Mouse (Mus musculus) heart, embryonic 12.5 days (tissue): ENCODE measurements around the gene Bcl7b. TPM values are rescaled to one million over a fixed set of nuclear protein-coding genes. Genes with fewer than 3 reads are reported as not detected.
A peak's percentile ranks its signal among the peaks of the same experiment; 100 is the strongest.

ENCODE experiments used
- ATAC-seq: fragments of 200-750 bp; cut with Nextera tagmentation; 2 replicates; pipeline ENCODE4 v1.8.0; 2017; ENCODE audit warnings: moderate TSS enrichment, moderate library complexity; ENCODE audit not compliant: insufficient number of reproducible peaks, low FRiP score
- H3K27ac ChIP-seq: fragments of 300-500 bp; sonication (generic); 2 replicates; pipeline ENCODE4 v1.5.1; 2016; ENCODE audit warnings: mild to moderate bottlenecking, moderate library complexity; ENCODE audit not compliant: poor library complexity, severe bottlenecking
- H3K27me3 ChIP-seq: fragments of 300-500 bp; sonication (generic); replicated peaks from 2 replicates; pipeline ENCODE4 v1.6.1; 2016; ENCODE audit warnings: mild to moderate bottlenecking, moderate library complexity
- H3K36me3 ChIP-seq: fragments of 300-500 bp; sonication (generic); 2 replicates; pipeline ENCODE4 v1.6.1; 2016; ENCODE audit warnings: mild to moderate bottlenecking, moderate library complexity
- H3K4me1 ChIP-seq: fragments of 300-500 bp; sonication (generic); replicated peaks from 2 replicates; pipeline ENCODE4 v1.6.1; 2016; ENCODE audit warnings: mild to moderate bottlenecking
- H3K4me2 ChIP-seq: fragments of 300-500 bp; sonication (generic); 2 replicates; pipeline ENCODE4 v1.6.1; 2016; ENCODE audit warnings: mild to moderate bottlenecking, moderate library complexity
- H3K4me3 ChIP-seq: fragments of 300-500 bp; sonication (generic); 2 replicates; pipeline ENCODE4 v1.5.1; 2016; ENCODE audit warnings: mild to moderate bottlenecking
- H3K9ac ChIP-seq: fragments of 300-500 bp; sonication (generic); 2 replicates; pipeline ENCODE4 v1.6.1; 2016; ENCODE audit warnings: mild to moderate bottlenecking, moderate library complexity
- H3K9me3 ChIP-seq: fragments of 300-500 bp; sonication (generic); replicated peaks from 2 replicates; pipeline ENCODE4 v1.6.1; 2016; ENCODE audit warnings: mild to moderate bottlenecking, moderate library complexity
- WGBS: fragments of 180-500 bp; shearing (Covaris S2); methylation state at CpG from one replicate; pipeline ENCODE4 v1.1.7; 2016; 5-methylcytosine and 5-hydroxymethylcytosine counted together
- polyA plus RNA-seq: library from polyadenylated mRNA; unstranded; fragments of >200 nt; fragmentation: Nextera tagmentation; extraction: Ambion mirVana; gene quantifications from 2 replicates; pipeline ENCODE4 v1.2.1, GENCODE M21; 2016

Bcl7b gene
- polyA plus RNA-seq, 1 experiment from 2014 or later: 34.2 TPM

DNA sequence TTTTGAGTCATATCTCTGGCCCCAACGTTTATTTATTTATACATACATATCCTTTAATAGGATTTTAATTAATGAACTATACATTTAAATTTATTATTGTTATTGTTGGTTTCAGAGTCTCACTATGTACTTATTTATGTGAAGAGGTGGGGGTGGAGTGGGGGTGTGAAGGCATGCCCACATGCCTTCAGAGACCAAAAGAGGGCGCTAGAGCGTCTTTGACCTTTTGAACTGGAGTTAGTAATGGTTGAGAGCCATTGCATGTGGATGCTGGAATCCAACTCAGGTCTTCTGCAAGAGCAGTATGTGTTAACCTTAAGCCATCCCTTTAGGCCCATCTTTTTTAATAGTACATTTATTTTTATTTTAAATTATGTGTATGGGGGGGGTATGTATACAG lies 17.5 kb downstream of the Bcl7b start:
- Histone ChIP-seq H3K27me3 (no peaks in the 10 kb centered on the region), H3K4me2 (no peak overlapping the region), H3K36me3 (peaks cover 35% of the 10 kb centered on the region), H3K9ac (no peak overlapping the region), H3K4me3 (no peak overlapping the region), H3K27ac (no peak overlapping the region), H3K9me3 (no peaks in the 10 kb centered on the region), H3K4me1 (peaks cover 20% of the 10 kb centered on the region)
- ATAC-seq: no peak
- WGBS: 27% methylated on average over 3 of the region's 3 CpGs

DNA sequence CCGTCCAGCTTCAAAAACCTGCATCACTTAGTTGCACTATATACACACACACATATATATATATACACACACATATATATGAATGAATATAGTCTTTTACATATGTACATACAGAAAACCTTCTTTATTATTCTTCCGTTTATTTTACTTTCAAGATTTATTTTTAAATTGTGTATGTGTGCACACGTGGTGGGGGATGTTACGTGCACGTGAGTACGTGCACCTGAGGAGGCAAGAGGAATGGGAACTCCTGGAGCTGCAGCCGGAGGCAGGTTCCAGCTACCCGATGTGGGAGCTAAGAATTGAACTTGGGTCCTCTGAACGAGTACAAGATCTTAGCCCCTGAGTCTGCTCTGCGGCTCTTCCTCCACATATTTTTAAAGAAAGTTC lies 18.1 kb downstream of the Bcl7b start:
- no peaks in the 10 kb centered on the region for H3K27me3 ChIP-seq
- H3K9ac ChIP-seq: peak overlapping the region; percentile 59
- H3K4me3 ChIP-seq: peak overlapping the region; percentile 99
- H3K4me1 ChIP-seq: peaks cover 20% of the 10 kb centered on the region
- H3K27ac ChIP-seq: peak overlapping the region; percentile 97
- WGBS: 25% methylated on average over 10 of the region's 10 CpGs
- ATAC-seq: no peak
- peak overlapping the region; percentile 70 for H3K4me2 ChIP-seq
- H3K9me3 ChIP-seq: no peaks in the 10 kb centered on the region
- peaks cover 30% of the 10 kb centered on the region for H3K36me3 ChIP-seq

DNA sequence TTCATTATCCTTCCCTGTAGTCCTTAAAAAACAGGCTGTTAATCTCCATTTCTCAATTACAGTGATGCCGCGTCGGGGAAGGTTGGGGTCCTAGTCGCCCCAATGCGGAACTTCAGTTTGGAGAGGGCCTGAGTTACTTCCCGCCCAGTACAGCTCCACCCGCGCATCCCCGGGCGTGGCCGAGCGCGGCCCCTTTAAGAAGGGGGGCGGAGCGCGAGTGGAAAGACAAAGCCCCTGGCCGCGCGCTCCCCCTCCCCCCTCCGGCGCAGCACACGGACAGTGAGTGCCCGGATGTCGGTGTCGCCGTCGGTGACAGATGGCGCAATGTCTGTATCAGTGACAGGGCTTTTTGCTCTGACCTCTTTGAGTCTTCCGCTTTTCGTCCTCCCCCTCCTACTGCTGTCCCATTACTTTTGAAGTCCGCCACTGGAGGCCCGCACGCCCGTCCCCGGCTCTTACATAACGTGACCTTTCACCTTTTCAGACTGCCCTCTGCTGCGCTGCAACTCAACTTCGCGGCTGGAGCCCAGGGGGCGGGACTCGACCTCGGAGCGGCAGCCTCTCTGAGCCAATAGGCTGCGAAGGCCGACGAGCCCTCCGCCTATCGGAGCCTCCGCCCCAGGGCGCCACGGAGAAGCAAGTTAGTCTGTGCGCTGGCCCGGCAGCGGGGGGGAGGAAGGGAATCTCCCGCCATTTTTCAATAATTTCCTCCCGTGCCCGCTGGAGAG lies 18.7 kb downstream of the Bcl7b start, which contains the start of gene Baz1b:
TSS of gene Baz1b (plus strand) at position 644 of the 728 bp plus-strand sequence.
- no peaks in the 10 kb centered on the region for H3K27me3 ChIP-seq
- H3K36me3 ChIP-seq: peaks cover 26% of the 10 kb centered on the region
- peak within 1 kb of the TSS; percentile 97 for H3K27ac ChIP-seq
- peaks cover 22% of the 10 kb centered on the region for H3K4me1 ChIP-seq
- peak within 1 kb of the TSS; percentile 99 for H3K4me3 ChIP-seq
- WGBS: under 1% methylated on average over 57 of the region's 57 CpGs
- H3K9ac ChIP-seq: peak within 1 kb of the TSS; percentile 99
- H3K9me3 ChIP-seq: no peaks in the 10 kb centered on the region
- ATAC-seq: peak; percentile 98
- peak within 1 kb of the TSS; percentile 70 for H3K4me2 ChIP-seq

DNA sequence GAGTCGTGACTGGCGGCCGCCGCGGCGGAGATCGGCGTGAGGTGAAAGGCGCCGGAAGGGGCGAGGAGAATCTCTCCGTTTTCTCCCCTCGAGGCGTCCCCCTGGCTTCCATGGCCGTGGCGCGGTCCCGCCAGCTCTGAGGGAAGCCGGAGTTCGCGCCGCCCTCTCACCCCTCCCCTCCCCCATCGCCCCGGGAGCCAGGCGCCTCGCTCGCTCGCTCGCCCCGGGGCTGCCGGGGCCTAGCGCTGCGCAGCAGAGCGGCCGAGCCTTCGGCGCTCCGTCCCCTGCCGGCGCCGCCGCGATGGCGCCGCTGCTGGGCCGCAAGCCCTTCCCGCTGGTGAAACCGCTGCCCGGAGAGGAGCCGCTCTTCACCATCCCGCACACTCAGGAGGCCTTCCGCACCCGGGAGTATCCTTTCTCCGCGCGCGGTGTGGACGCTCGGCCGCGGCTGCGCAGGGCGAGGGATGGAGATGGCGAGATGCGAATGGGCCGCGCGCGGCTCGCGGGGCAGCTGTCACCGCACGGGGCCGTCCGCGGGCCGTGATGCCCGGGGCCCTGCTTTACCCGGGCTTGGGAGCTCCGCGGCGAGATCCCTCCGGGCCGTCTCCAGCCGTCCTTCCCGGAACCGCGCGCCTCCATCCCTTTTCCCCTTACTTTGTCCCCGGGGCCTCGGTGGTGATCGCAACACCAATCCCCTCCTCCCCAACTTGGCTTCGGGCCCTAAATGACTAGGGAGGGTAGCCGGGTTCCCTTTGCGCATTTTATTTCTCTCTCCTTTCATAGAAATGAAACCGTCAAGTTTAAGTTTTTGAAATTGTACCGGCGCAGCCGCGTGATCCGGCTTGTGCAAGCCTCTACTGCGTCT lies 19.5 kb downstream of the Bcl7b start:
- H3K4me3 ChIP-seq: peak overlapping the region; percentile 99
- peaks cover 25% of the 10 kb centered on the region for H3K4me1 ChIP-seq
- peak overlapping the region; percentile 97 for H3K27ac ChIP-seq
- no peaks in the 10 kb centered on the region for H3K27me3 ChIP-seq
- H3K9me3 ChIP-seq: no peaks in the 10 kb centered on the region
- peak overlapping the region; percentile 70 for H3K4me2 ChIP-seq
- peak; percentile 75 for ATAC-seq
- under 1% methylated on average over 93 of the region's 102 CpGs for WGBS
- H3K9ac ChIP-seq: peak overlapping the region; percentile 99
- H3K36me3 ChIP-seq: peaks cover 18% of the 10 kb centered on the region

DNA sequence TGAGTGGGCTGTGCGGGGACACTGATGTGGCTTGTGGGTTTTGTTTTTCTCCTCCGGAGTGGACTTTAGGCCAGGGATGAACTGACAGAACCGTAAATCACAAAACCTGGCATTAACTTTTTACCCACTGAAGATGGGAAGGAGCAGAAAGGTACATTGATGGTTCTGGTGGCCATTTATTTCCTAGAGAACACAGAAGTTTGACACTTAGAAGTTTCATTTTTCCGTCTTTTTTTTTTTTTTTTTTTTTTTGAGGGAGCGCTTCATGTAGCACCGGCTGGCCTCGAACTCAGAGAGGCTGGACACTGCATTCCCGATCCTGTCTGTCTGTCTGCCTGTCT lies 20.1 kb downstream of the Bcl7b start:
- peak overlapping the region; percentile 97 for H3K27ac ChIP-seq
- no peaks in the 10 kb centered on the region for H3K9me3 ChIP-seq
- peak overlapping the region; percentile 99 for H3K9ac ChIP-seq
- H3K27me3 ChIP-seq: no peaks in the 10 kb centered on the region
- under 1% methylated on average over 8 of the region's 8 CpGs for WGBS
- no peak for ATAC-seq
- H3K4me2 ChIP-seq: peak overlapping the region; percentile 70
- peak overlapping the region; percentile 99 for H3K4me3 ChIP-seq
- H3K36me3 ChIP-seq: peaks cover 18% of the 10 kb centered on the region
- H3K4me1 ChIP-seq: peaks cover 29% of the 10 kb centered on the region

DNA sequence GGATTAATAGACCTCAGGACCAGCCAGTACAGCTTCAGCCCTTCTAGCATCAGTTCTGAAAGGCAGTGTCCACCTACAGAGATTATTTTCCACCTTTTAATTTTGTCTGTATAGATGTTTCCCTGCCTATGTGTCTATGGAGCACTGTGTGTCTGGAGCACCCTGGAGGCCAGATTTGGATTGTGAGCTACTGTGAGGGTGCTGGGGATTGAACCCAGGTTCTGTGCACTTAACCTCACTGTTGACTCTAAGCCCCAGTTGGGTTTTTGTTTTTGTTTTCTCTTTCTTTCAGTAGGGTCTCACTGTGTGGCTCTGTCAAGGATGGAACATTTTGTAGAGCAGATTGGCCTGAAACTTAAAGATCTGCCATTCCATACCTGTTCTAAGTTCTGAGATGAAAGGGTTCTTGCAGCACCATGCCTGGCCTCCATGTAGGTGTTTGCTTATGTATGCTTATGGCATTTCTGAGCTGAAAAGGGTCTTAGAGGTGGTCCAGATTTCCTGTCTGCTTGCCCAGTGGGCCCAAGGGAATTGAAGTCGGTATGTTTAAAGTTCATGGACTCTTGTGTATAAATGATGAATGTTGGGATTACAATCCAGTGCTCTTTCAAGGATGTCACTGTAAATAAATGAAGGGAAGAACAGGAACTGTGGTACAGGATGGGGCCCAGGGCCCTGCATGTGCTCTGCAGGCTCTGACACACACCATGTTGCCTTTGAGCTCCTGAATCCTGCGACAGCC lies 21.4 kb downstream of the Bcl7b start:
- peaks cover 29% of the 10 kb centered on the region for H3K4me1 ChIP-seq
- no peaks in the 10 kb centered on the region for H3K27me3 ChIP-seq
- H3K9me3 ChIP-seq: no peaks in the 10 kb centered on the region
- H3K4me3 ChIP-seq: peak overlapping the region; percentile 99
- peak overlapping the region; percentile 70 for H3K4me2 ChIP-seq
- no peak for ATAC-seq
- peak overlapping the region; percentile 99 for H3K9ac ChIP-seq
- H3K36me3 ChIP-seq: peaks cover 24% of the 10 kb centered on the region
- WGBS: 64% methylated on average over 2 of the region's 2 CpGs
- H3K27ac ChIP-seq: no peak overlapping the region

DNA sequence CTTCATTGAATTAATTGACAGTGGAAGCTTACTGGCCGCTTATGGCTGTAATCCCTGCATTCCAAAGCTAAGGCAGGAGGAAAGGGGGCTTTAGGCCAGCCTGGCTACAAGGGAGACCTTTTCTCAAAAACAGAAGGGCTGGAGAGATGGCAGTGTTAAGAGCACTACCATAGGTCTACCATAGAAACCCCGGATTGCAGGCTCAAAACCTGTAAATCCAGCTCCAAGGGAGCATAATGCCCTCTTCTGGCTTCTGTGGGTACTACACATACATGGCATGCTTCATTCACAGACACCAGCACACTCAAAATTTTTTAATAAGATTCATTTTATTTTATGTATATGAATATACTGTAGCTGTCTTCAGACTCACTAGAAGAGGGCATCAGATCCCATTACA lies 23.5 kb downstream of the Bcl7b start:
- no peak overlapping the region for H3K27ac ChIP-seq
- 37% methylated on average over 2 of the region's 2 CpGs for WGBS
- H3K4me2 ChIP-seq: no peak overlapping the region
- ATAC-seq: no peak
- H3K36me3 ChIP-seq: peaks cover 36% of the 10 kb centered on the region
- no peaks in the 10 kb centered on the region for H3K27me3 ChIP-seq
- H3K9ac ChIP-seq: no peak overlapping the region
- no peaks in the 10 kb centered on the region for H3K9me3 ChIP-seq
- H3K4me3 ChIP-seq: no peak overlapping the region
- peaks cover 37% of the 10 kb centered on the region for H3K4me1 ChIP-seq

DNA sequence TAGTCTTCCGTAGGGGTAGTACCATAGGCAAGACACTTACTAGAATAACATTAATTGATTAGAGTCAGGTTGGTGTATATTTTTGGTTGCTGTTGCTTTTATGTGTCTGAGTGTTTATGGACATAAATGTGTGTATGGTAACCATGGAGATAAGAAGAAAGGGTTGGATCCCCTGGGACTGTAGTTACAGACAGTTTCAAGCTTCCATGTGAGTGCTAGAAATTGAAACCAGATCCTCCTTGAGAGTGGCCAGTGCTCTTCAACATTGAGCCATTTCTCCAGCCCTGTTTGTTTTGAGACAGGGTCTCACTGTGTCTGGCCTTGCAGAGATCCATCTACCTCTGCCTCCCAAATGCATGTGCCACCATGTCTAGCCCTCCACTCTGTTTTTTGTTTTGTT lies 24.3 kb downstream of the Bcl7b start:
- 86% methylated on average over 1 of the region's 1 CpGs for WGBS
- H3K4me3 ChIP-seq: no peak overlapping the region
- H3K4me2 ChIP-seq: no peak overlapping the region
- peaks cover 37% of the 10 kb centered on the region for H3K4me1 ChIP-seq
- peaks cover 36% of the 10 kb centered on the region for H3K36me3 ChIP-seq
- no peaks in the 10 kb centered on the region for H3K27me3 ChIP-seq
- ATAC-seq: no peak
- H3K9me3 ChIP-seq: no peaks in the 10 kb centered on the region
- H3K27ac ChIP-seq: no peak overlapping the region
- no peak overlapping the region; the same call in 1 of the 2 replicates for H3K9ac ChIP-seq

DNA sequence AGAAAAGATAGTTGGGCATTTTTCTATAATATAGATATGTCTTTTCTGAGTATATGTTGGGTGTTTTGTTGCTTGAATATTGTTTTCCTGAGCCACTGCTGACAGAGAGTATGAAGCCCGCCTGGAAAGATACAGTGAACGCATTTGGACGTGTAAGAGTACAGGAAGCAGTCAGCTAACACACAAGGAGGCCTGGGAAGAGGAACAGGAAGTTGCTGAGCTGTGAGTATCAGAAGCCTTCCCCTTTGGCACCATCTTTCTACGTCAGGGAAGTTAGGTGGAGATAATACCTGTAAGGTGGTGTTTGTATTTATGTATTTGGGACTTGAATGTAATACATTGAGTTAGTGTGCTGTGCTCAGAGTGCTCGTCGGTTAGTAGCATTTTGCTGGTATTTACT lies 28.3 kb downstream of the Bcl7b start:
- no peaks in the 10 kb centered on the region for H3K9me3 ChIP-seq
- no peaks in the 10 kb centered on the region for H3K27me3 ChIP-seq
- WGBS: 64% methylated on average over 6 of the region's 6 CpGs
- no peak for ATAC-seq
- H3K4me3 ChIP-seq: no peak overlapping the region
- no peak overlapping the region for H3K27ac ChIP-seq
- no peak overlapping the region for H3K4me2 ChIP-seq
- H3K4me1 ChIP-seq: peaks cover 24% of the 10 kb centered on the region
- H3K36me3 ChIP-seq: peaks cover 55% of the 10 kb centered on the region
- H3K9ac ChIP-seq: no peak overlapping the region

DNA sequence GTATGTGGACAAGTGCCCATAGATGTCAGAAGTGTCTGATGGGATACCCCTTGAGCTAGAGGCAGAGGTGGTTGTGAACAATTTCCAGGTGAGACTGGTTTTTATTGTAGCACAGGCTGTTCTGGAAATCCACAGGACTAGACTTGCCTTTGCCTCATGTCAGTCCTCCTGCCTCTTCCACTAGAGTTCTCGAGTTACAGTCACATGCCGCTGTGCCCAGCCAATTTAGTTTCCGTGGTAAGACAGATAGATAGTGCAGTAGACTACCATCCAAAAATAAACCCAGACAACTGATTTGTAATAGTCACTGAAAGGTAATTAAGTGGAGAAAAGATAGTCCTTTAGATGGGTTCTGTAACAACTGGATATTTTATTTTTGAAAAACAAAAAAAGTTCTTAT lies 34.7 kb downstream of the Bcl7b start:
- H3K9me3 ChIP-seq: no peaks in the 10 kb centered on the region
- H3K4me3 ChIP-seq: no peak overlapping the region
- no peak for ATAC-seq
- WGBS: 33% methylated on average over 3 of the region's 3 CpGs
- no peak overlapping the region for H3K9ac ChIP-seq
- no peak overlapping the region for H3K27ac ChIP-seq
- no peak overlapping the region for H3K4me2 ChIP-seq
- H3K27me3 ChIP-seq: no peaks in the 10 kb centered on the region
- H3K36me3 ChIP-seq: peaks cover 76% of the 10 kb centered on the region
- H3K4me1 ChIP-seq: 0 out of 2 replicates have a peak, but pooled peaks cover 6% of the 10 kb centered on the region

DNA sequence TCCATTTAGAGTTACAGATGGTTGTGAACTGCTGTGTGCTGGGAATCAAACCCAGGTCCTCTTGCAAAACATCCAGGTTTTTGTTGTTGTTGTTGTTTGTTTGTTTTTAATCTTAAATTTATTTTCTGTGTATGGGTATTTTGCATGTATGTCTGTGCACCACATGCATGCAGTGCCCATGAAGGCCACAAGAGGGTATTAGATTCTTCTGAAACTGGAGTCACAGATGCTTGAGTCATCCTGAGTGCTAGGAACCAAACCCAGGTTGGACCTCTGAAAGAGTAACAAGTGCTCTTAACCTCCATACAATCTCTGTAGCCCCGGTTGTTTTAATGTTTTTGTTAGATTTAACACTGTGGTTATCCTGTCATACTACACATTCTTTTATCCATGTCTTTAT lies 40.1 kb downstream of the Bcl7b start:
- H3K36me3 ChIP-seq: peaks cover 86% of the 10 kb centered on the region
- WGBS: 97% methylated on average over 1 of the region's 1 CpGs
- H3K4me1 ChIP-seq: no peaks in the 10 kb centered on the region
- ATAC-seq: no peak
- no peak overlapping the region for H3K4me2 ChIP-seq
- no peak overlapping the region for H3K9ac ChIP-seq
- no peak overlapping the region for H3K4me3 ChIP-seq
- no peaks in the 10 kb centered on the region for H3K9me3 ChIP-seq
- no peak overlapping the region for H3K27ac ChIP-seq
- no peaks in the 10 kb centered on the region for H3K27me3 ChIP-seq
